Mouse (Mus musculus): ENCODE measurements around the gene Ly75.

GRCm38 (mm10) chr2:60345717-60346116, 37.4 kb downstream of the Ly75 start:
- no peak for TF ChIP-seq CTCF (IDR thresholded peaks at IDR 0.05)
- TF ChIP-seq EP300 (IDR thresholded peaks at IDR 0.05), result no peak

Measured in lung, postnatal 0 days (tissue).